Mouse (Mus musculus) olfactory bulb, adult 2 months (tissue): ENCODE measurements at regions not wholly inside any gene's neighbourhood (a gene's known extent, or its start where the extent isn't known, plus 50 kb on each side); places are given as distances from the start of the nearest gene placed in this dataset.

ENCODE experiments used
- H3K27ac ChIP-seq: fragments of 200-500 bp; 2 replicates; pipeline ENCODE4 v1.5.1; 2012; ENCODE audit warnings: low read depth, low read length; ENCODE audit not compliant: insufficient read depth
- H3K4me1 ChIP-seq: fragments of 200-500 bp; 2 replicates; pipeline ENCODE4 v1.6.1; 2012; ENCODE audit warnings: low read length; ENCODE audit not compliant: control insufficient read depth, insufficient read depth
- H3K4me3 ChIP-seq: fragments of 200-500 bp; 2 replicates; pipeline ENCODE4 v1.5.1; 2012; ENCODE audit warnings: mild to moderate bottlenecking, low read depth, low read length, moderate library complexity; ENCODE audit not compliant: insufficient read depth
- CTCF ChIP-seq: fragments of 200-500 bp; IDR thresholded peaks from 2 replicates; pipeline ENCODE4 v1.5.1; 2012; ENCODE audit warnings: low read depth, mild to moderate bottlenecking, low read length, moderate library complexity; ENCODE audit not compliant: insufficient read depth
- POLR2A ChIP-seq: fragments of 200-500 bp; IDR thresholded peaks from 2 replicates; pipeline ENCODE4 v1.6.1; 2012; ENCODE audit warnings: mild to moderate bottlenecking, low read depth, low read length, moderate library complexity; ENCODE audit not compliant: insufficient read depth
- WGBS: fragments of 180-500 bp; shearing (Covaris S2); methylation state at CpG from one replicate; pipeline ENCODE4 v1.1.7; 2018; 5-methylcytosine and 5-hydroxymethylcytosine counted together

GRCm38 (mm10) chr15:63052570-63053255 is 792.3 kb downstream of the Gsdmc2 start:
- Histone ChIP-seq H3K4me1 (no peaks in the 10 kb centered on the region), H3K27ac (no peak overlapping the region), H3K4me3 (no peak overlapping the region)
- TF ChIP-seq CTCF (no peak), POLR2A (no peak)
- 57% methylated on average over 3 of the region's 3 CpGs for WGBS

- no peak overlapping the region for H3K27ac ChIP-seq
- 61% methylated on average over 1 of the region's 1 CpGs for WGBS
- H3K4me1 ChIP-seq, result no peaks in the 10 kb centered on the region
- no peak for TF ChIP-seq POLR2A
- no peak for TF ChIP-seq CTCF
- no peak overlapping the region for H3K4me3 ChIP-seq
Measured at GRCm38 (mm10) chr15:63050033-63050432, 794.9 kb downstream of the Gsdmc2 start.

- Histone ChIP-seq H3K4me1 (no peaks in the 10 kb centered on the region), H3K27ac (no peak overlapping the region), H3K4me3 (no peak overlapping the region)
- TF ChIP-seq POLR2A (no peak), CTCF (no peak)
Measured at GRCm38 (mm10) chr15:63042367-63042766, 802.6 kb downstream of the Gsdmc2 start.

GRCm38 (mm10) chr15:63036241-63036640 is 808.7 kb downstream of the Gsdmc2 start:
- Histone ChIP-seq H3K27ac (no peak overlapping the region), H3K4me1 (no peaks in the 10 kb centered on the region), H3K4me3 (no peak overlapping the region)
- 86% methylated on average over 7 of the region's 7 CpGs for WGBS
- TF ChIP-seq CTCF (no peak), POLR2A (no peak)

GRCm38 (mm10) chr15:63020826-63021225 is 824.2 kb downstream of the Gsdmc2 start:
- 72% methylated on average over 2 of the region's 2 CpGs for WGBS
- Histone ChIP-seq H3K4me3 (no peak overlapping the region), H3K27ac (no peak overlapping the region), H3K4me1 (no peaks in the 10 kb centered on the region)
- no peak for TF ChIP-seq POLR2A
- TF ChIP-seq CTCF, result no peak

GRCm38 (mm10) chr15:63017966-63018365 is 827.0 kb downstream of the Gsdmc2 start:
- no peak for TF ChIP-seq POLR2A
- no peak for TF ChIP-seq CTCF
- Histone ChIP-seq H3K4me3 (no peak overlapping the region), H3K4me1 (no peaks in the 10 kb centered on the region), H3K27ac (no peak overlapping the region)
- WGBS, result 69% methylated on average over 3 of the region's 3 CpGs

GRCm38 (mm10) chr15:63006471-63007228 is 838.3 kb downstream of the Gsdmc2 start:
- Histone ChIP-seq H3K4me1 (no peaks in the 10 kb centered on the region), H3K4me3 (no peak overlapping the region), H3K27ac (no peak overlapping the region)
- no peak for TF ChIP-seq CTCF
- no peak for TF ChIP-seq POLR2A
- WGBS, result 90% methylated on average over 14 of the region's 14 CpGs

GRCm38 (mm10) chr15:62994691-62995090 is 850.3 kb downstream of the Gsdmc2 start:
- H3K4me1 ChIP-seq, result no peaks in the 10 kb centered on the region
- H3K27ac ChIP-seq, result no peak overlapping the region
- 82% methylated on average over 2 of the region's 2 CpGs for WGBS
- H3K4me3 ChIP-seq, result no peak overlapping the region
- no peak for TF ChIP-seq CTCF
- TF ChIP-seq POLR2A, result no peak

- Histone ChIP-seq H3K4me3 (no peak overlapping the region), H3K27ac (no peak overlapping the region), H3K4me1 (no peaks in the 10 kb centered on the region)
- TF ChIP-seq POLR2A, result no peak
- no peak for TF ChIP-seq CTCF
- WGBS, result 86% methylated on average over 4 of the region's 4 CpGs
Measured at GRCm38 (mm10) chr15:62986871-62987270, 858.1 kb downstream of the Gsdmc2 start.
